Mouse (Mus musculus) lung, embryonic 16.5 days (tissue): ENCODE data around the gene Hmbs. TPM values are rescaled to one million over a fixed set of nuclear protein-coding genes. Genes with fewer than 3 reads are reported as not detected.
"Not testable (repeated sequence)": the region's sequence is repeated elsewhere in the genome, so short reads cannot be mapped to it uniquely, and the experiment has no call there.

Experiments
- ATAC-seq: fragments of 200-750 bp; cut with Nextera tagmentation; 2 replicates; pipeline ENCODE4 v1.8.0; 2017; ENCODE audit warnings: low read depth, mild to moderate bottlenecking, moderate library complexity
- H3K27ac ChIP-seq: fragments of 300-500 bp; sonication (generic); 2 replicates; pipeline ENCODE4 v1.5.1; 2014; ENCODE audit warnings: mild to moderate bottlenecking, control low read depth, low read length
- H3K27me3 ChIP-seq: fragments of 300-500 bp; sonication (generic); 2 replicates; pipeline ENCODE4 v1.6.1; 2014; ENCODE audit warnings: low read depth, low read length, mixed read lengths; ENCODE audit not compliant: control insufficient read depth, insufficient read depth
- H3K36me3 ChIP-seq: fragments of 300-500 bp; sonication (generic); 2 replicates; pipeline ENCODE4 v1.6.1; 2014; ENCODE audit warnings: low read length; ENCODE audit not compliant: control insufficient read depth, insufficient read depth
- H3K4me1 ChIP-seq: fragments of 300-500 bp; sonication (generic); replicated peaks from 2 replicates; pipeline ENCODE4 v1.6.1; 2014; ENCODE audit warnings: low read length, mixed read lengths; ENCODE audit not compliant: control insufficient read depth, insufficient read depth
- H3K4me2 ChIP-seq: fragments of 300-500 bp; sonication (generic); 2 replicates; pipeline ENCODE4 v1.6.1; 2014; ENCODE audit warnings: low read depth, low read length, control low read depth
- H3K4me3 ChIP-seq: fragments of 300-500 bp; sonication (generic); 2 replicates; pipeline ENCODE4 v1.5.1; 2014; ENCODE audit warnings: mild to moderate bottlenecking, low read length, control low read depth
- H3K9ac ChIP-seq: fragments of 300-500 bp; sonication (generic); 2 replicates; pipeline ENCODE4 v1.6.1; 2014; ENCODE audit warnings: low read length, control low read depth
- H3K9me3 ChIP-seq: fragments of 300-500 bp; sonication (generic); 2 replicates; pipeline ENCODE4 v1.6.1; 2016; ENCODE audit warnings: low read length; ENCODE audit not compliant: control insufficient read depth
- WGBS: fragments of 180-500 bp; shearing (Covaris S2); extraction: QIAGEN DNeasy Blood & Tissue Kit; methylation state at CpG from one replicate; pipeline ENCODE4 v1.1.7; 2014; 5-methylcytosine and 5-hydroxymethylcytosine counted together
- polyA plus RNA-seq: library from polyadenylated mRNA; unstranded; fragments of >200 nt; fragmentation: Nextera tagmentation; extraction: Ambion mirVana; gene quantifications from 2 replicates; pipeline ENCODE4 v1.2.1, GENCODE M21; 2015

Hmbs gene
- polyA plus RNA-seq, 1 experiment from 2014 or later = 110 TPM

GRCm38 (mm10) chr9:44376141-44376540, 32.1 kb upstream of the Hmbs start:
- WGBS = 81% methylated on average over 6 of the region's 6 CpGs
- Histone ChIP-seq H3K4me1 (peaks cover 14% of the 10 kb centered on the region), H3K36me3 (no peaks in the 10 kb centered on the region), H3K4me3 (no peak overlapping the region), H3K4me2 (no peak overlapping the region), H3K9me3 (no peaks in the 10 kb centered on the region), H3K9ac (no peak overlapping the region), H3K27ac (no peak overlapping the region), H3K27me3 (no peaks in the 10 kb centered on the region)
- ATAC-seq = no peak

- H3K4me2 ChIP-seq = no peak overlapping the region
- H3K9me3 ChIP-seq = no peaks in the 10 kb centered on the region
- H3K4me3 ChIP-seq = no peak overlapping the region
- no peaks in the 10 kb centered on the region for H3K27me3 ChIP-seq
- H3K27ac ChIP-seq = no peak overlapping the region
- no peak for ATAC-seq
- H3K36me3 ChIP-seq = no peaks in the 10 kb centered on the region
- H3K4me1 ChIP-seq = peaks cover 2% of the 10 kb centered on the region; the same call in 1 of the 2 replicates
- H3K9ac ChIP-seq = no peak overlapping the region
Observed at GRCm38 (mm10) chr9:44373386-44373785, 29.4 kb upstream of the Hmbs start.

GRCm38 (mm10) chr9:44364480-44364879, 20.5 kb upstream of the Hmbs start:
- WGBS = 63% methylated on average over 3 of the region's 3 CpGs
- H3K27ac ChIP-seq = no peak overlapping the region
- peaks cover 5% of the 10 kb centered on the region for H3K4me1 ChIP-seq
- H3K4me3 ChIP-seq = no peak overlapping the region
- no peak for ATAC-seq
- H3K36me3 ChIP-seq = no peaks in the 10 kb centered on the region
- no peak overlapping the region for H3K9ac ChIP-seq
- H3K9me3 ChIP-seq = no peaks in the 10 kb centered on the region
- H3K27me3 ChIP-seq = no peaks in the 10 kb centered on the region
- H3K4me2 ChIP-seq = no peak overlapping the region

GRCm38 (mm10) chr9:44361931-44362330, 17.9 kb upstream of the Hmbs start:
- H3K9me3 ChIP-seq, H3K27me3 ChIP-seq, H3K36me3 ChIP-seq, H3K4me1 ChIP-seq: not testable (repeated sequence)
- Histone ChIP-seq H3K9ac (peak overlapping the region; percentile 55), H3K27ac (peak overlapping the region; percentile 43; the same call in 1 of the 2 replicates), H3K4me3 (peak overlapping the region; percentile 90), H3K4me2 (peak overlapping the region; percentile 68)
- peak; percentile 56 for ATAC-seq
- WGBS = 35% methylated on average over 4 of the region's 4 CpGs

GRCm38 (mm10) chr9:44361190-44361917, 17.3 kb upstream of the Hmbs start, which contains the start of gene Vps11:
Gene Vps11 (minus strand): TSS chr9:44361670.
- Histone ChIP-seq H3K4me1 (peaks cover 5% of the 10 kb centered on the region), H3K27me3 (no peaks in the 10 kb centered on the region), H3K9me3 (no peaks in the 10 kb centered on the region), H3K4me2 (peak within 1 kb of the TSS; percentile 81), H3K4me3 (peak within 1 kb of the TSS; percentile 90), H3K9ac (peak within 1 kb of the TSS; percentile 85), H3K27ac (peak within 1 kb of the TSS; percentile 72), H3K36me3 (peaks cover 7% of the 10 kb centered on the region)
- WGBS = under 1% methylated on average over 44 of the region's 44 CpGs
- ATAC-seq = peak; percentile 98

- ATAC-seq = no peak
- H3K27me3 ChIP-seq = no peaks in the 10 kb centered on the region
- H3K27ac ChIP-seq = no peak overlapping the region
- no peak overlapping the region for H3K9ac ChIP-seq
- no peak overlapping the region for H3K4me2 ChIP-seq
- H3K9me3 ChIP-seq = no peaks in the 10 kb centered on the region
- 70% methylated on average over 4 of the region's 4 CpGs for WGBS
- no peak overlapping the region for H3K4me3 ChIP-seq
- H3K4me1 ChIP-seq = peaks cover 5% of the 10 kb centered on the region
- H3K36me3 ChIP-seq = peaks cover 45% of the 10 kb centered on the region
Observed at GRCm38 (mm10) chr9:44357207-44357606, 13.2 kb upstream of the Hmbs start.

- Histone ChIP-seq H3K27me3 (no peaks in the 10 kb centered on the region), H3K9me3 (no peaks in the 10 kb centered on the region), H3K27ac (no peak overlapping the region), H3K36me3 (peaks cover 73% of the 10 kb centered on the region), H3K9ac (no peak overlapping the region), H3K4me1 (no peaks in the 10 kb centered on the region), H3K4me3 (no peak overlapping the region), H3K4me2 (no peak overlapping the region)
- no peak for ATAC-seq
- 87% methylated on average over 6 of the region's 6 CpGs for WGBS
Observed at GRCm38 (mm10) chr9:44353142-44353541, 9.1 kb upstream of the Hmbs start.

- Histone ChIP-seq H3K4me1 (no peaks in the 10 kb centered on the region), H3K27me3 (no peaks in the 10 kb centered on the region), H3K9ac (no peak overlapping the region), H3K27ac (no peak overlapping the region), H3K4me3 (no peak overlapping the region), H3K4me2 (no peak overlapping the region), H3K9me3 (no peaks in the 10 kb centered on the region), H3K36me3 (peaks cover 81% of the 10 kb centered on the region)
- WGBS = 88% methylated on average over 10 of the region's 10 CpGs
- ATAC-seq = no peak
Observed at GRCm38 (mm10) chr9:44352337-44352736, 8.3 kb upstream of the Hmbs start.

GRCm38 (mm10) chr9:44351396-44351795, 7.4 kb upstream of the Hmbs start:
- ATAC-seq = no peak
- H3K27ac ChIP-seq = no peak overlapping the region
- no peaks in the 10 kb centered on the region for H3K9me3 ChIP-seq
- H3K4me2 ChIP-seq = no peak overlapping the region
- WGBS = 92% methylated on average over 4 of the region's 4 CpGs
- no peaks in the 10 kb centered on the region for H3K27me3 ChIP-seq
- peaks cover 78% of the 10 kb centered on the region for H3K36me3 ChIP-seq
- H3K4me3 ChIP-seq = no peak overlapping the region
- no peaks in the 10 kb centered on the region for H3K4me1 ChIP-seq
- no peak overlapping the region for H3K9ac ChIP-seq
